In the genomic region with DNA sequence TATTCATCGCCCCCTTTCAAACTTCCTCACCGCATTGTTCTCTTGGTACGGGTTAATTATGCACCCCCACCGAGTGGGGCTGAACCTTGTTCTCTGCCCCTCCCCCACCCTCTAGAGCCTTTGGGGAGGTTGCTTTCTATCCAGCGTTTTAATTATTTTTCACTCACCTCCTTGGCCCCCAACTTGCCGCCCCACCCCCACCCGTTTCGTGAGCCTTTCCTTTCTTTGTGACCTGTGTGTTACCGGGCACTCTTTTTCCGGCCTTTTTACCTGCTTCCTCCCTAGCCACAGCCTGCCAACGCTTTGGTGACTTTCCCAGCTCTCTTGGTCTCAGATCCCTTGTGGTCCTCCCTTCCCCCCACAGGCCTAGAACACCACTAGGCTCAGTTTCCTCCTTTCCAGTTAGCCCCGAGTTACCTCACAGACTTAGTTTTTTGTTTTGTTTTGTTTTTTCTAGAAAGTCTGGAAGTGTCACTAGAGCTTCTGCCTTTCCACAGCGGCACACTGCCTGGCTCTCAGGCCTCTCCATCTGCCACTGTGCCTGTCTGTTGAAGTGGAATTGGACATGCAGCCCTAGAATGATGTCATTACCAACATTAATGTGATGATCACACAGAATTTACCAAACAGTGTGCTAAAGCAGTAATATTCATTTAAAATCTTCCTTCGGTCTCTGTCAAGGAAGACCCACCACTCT, we compare ENCODE assay signal across 9 mouse cellular contexts. TPM values are rescaled to one million over a fixed set of nuclear protein-coding genes. Genes with fewer than 3 reads are reported as not detected.
DNase-seq lines count a peak whose midpoint lies in the region; ATAC-seq lines count a peak whose summit lies in the region.
"Had no signal": no experiment of that assay in that cellular context is flagged by ENCODE, and none has a peak within 500 bp of the region (broad histone marks: within the 10 kb centered on the region; RNA-seq: fewer than 3 reads in every experiment).

No protein-coding gene starts in this region.

- intact Hi-C loops in heart, postnatal 10 days (cut with DNase I), result loop anchor here (2.0 to 5.0 kb wide), 3 partner anchors 39 to 105 kb away; no protein-coding TSS in a partner anchor

- no peak overlapping the region for H3K9ac ChIP-seq in heart, embryonic 12.5 days
- peak overlapping the region; percentile 24 for H3K9ac ChIP-seq in forebrain, embryonic 16.5 days (replicated peaks; ENCODE audit: low read depth, low read length)

- H3K9me3 ChIP-seq in heart, embryonic 12.5 days (replicated peaks), result no peaks in the 10 kb centered on the region
- H3K9me3 ChIP-seq in forebrain, embryonic 16.5 days (ENCODE audit: control insufficient read depth, low read length), result no peaks in the 10 kb centered on the region

- WGBS in heart, embryonic 12.5 days, result 16% methylated on average over 14 of the region's 14 CpGs
- WGBS in forebrain, embryonic 16.5 days, result 3% methylated on average over 14 of the region's 14 CpGs

- no peaks in the 10 kb centered on the region for H3K36me3 ChIP-seq in heart, embryonic 12.5 days
- H3K36me3 ChIP-seq in forebrain, embryonic 16.5 days (ENCODE audit: control insufficient read depth, insufficient read depth), result no peaks in the 10 kb centered on the region
- H3K36me3 ChIP-seq: G1E had no signal

- H3K4me1 ChIP-seq in heart, embryonic 12.5 days (replicated peaks), result peaks cover 17% of the 10 kb centered on the region
- H3K4me1 ChIP-seq in forebrain, embryonic 16.5 days (replicated peaks; ENCODE audit: control insufficient read depth, insufficient read depth, low read length), result peaks cover 40% of the 10 kb centered on the region

- ATAC-seq in heart, embryonic 12.5 days (ENCODE audit: insufficient number of reproducible peaks, low FRiP score), result no peak
- no peak for ATAC-seq in forebrain, embryonic 16.5 days

- peak overlapping the region; percentile 56 for H3K4me3 ChIP-seq in heart, embryonic 12.5 days
- peak overlapping the region; percentile 82 for H3K4me3 ChIP-seq in forebrain, embryonic 16.5 days (replicated peaks; ENCODE audit: low read length)

- H3K4me2 ChIP-seq in heart, embryonic 12.5 days, result peak overlapping the region; percentile 96
- peak overlapping the region; percentile 79 for H3K4me2 ChIP-seq in forebrain, embryonic 16.5 days (ENCODE audit: low read length)

- H3K27me3 ChIP-seq in heart, embryonic 12.5 days (replicated peaks), result peaks cover 27% of the 10 kb centered on the region
- H3K27me3 ChIP-seq in forebrain, embryonic 16.5 days (replicated peaks; ENCODE audit: control insufficient read depth, insufficient read depth, low read length), result no peaks in the 10 kb centered on the region

- DNase-seq in heart, postnatal 10 days, result no peak
- DNase-seq in kidney, postnatal 10 days, result peak; percentile 67
- peak; percentile 18 for DNase-seq in naive thymus-derived CD4-positive, alpha-beta T cell, adult 2 months (ENCODE audit: low read depth)
- no peak for DNase-seq in right cerebral cortex, postnatal 14 days
- DNase-seq in gastrocnemius, adult 18-20 months (ENCODE audit: low spot score), result no peak
- DNase-seq in frontal cortex, postnatal 25 days (ENCODE audit: low spot score in 2 of 2), result no peak

- no peak overlapping the region for H3K27ac ChIP-seq in heart, embryonic 12.5 days (ENCODE audit: poor library complexity, severe bottlenecking)
- H3K27ac ChIP-seq in forebrain, embryonic 16.5 days (ENCODE audit: low read length), result no peak overlapping the region

RNA-seq across cellular contexts. Expression of a gene that starts 2.3 kb away (rescaled TPM):
- 21.0 and 22.4 TPM in 2 replicates for polyA plus RNA-seq in heart, embryonic 12.5 days (2016; fragmentation: Nextera tagmentation; extraction: Ambion mirVana)
- 10 to 100 TPM; 38.9 to 47.4 TPM for total RNA-seq in heart, postnatal 10 days (2021)
- 41.4 and 41.8 TPM in 2 replicates for polyA plus RNA-seq in forebrain, embryonic 16.5 days (2015; fragmentation: Nextera tagmentation; extraction: Ambion mirVana)
- 1 to 10 TPM; 1.6 to 2.1 TPM for total RNA-seq in gastrocnemius, adult 18-20 months (2021)

Comparison
In these comparisons a context has a peak if more than half of its experiments do, and no peak if none do; other contexts are left out.
1. DNase-seq: peak in kidney, postnatal 10 days (single experiment) and naive thymus-derived CD4-positive, alpha-beta T cell, adult 2 months (single experiment); none in heart, postnatal 10 days (0 of 2), right cerebral cortex, postnatal 14 days (single experiment), gastrocnemius, adult 18-20 months (single experiment) and frontal cortex, postnatal 25 days (0 of 2).
2. RNA of a gene that starts 2.3 kb away (total RNA-seq): 38.9 to 47.4 TPM in heart, postnatal 10 days; 1.6 to 2.1 TPM in gastrocnemius, adult 18-20 months; every median in the first group is over 10 times any median in the second.